Mouse (Mus musculus) thymus, adult 2 months (tissue): ENCODE results near the gene Kcnk16.
"Not testable (repeated sequence)": the region's sequence is repeated elsewhere in the genome, so short reads cannot be mapped to it uniquely, and the experiment has no call there.

Experiments
- CTCF ChIP-seq: fragments of 200-500 bp; IDR thresholded peaks from 2 replicates; pipeline ENCODE4 v1.5.1; 2012; ENCODE audit warnings: mild to moderate bottlenecking, control low read depth, low read length, moderate library complexity, borderline replicate concordance; ENCODE audit not compliant: control insufficient read depth, poor library complexity, insufficient read depth; ENCODE audit errors: extremely low read depth
- POLR2A ChIP-seq: fragments of 200-500 bp; IDR thresholded peaks from 2 replicates; pipeline ENCODE4 v1.6.1; 2012; ENCODE audit warnings: mild to moderate bottlenecking, low read length, control low read depth, moderate library complexity; ENCODE audit not compliant: control insufficient read depth, poor library complexity, insufficient read depth; ENCODE audit errors: extremely low read depth

- not testable (repeated sequence) for TF ChIP-seq CTCF, POLR2A
These were observed 36.1 kb upstream of the Kcnk16 start for GRCm38 (mm10) chr14:20305085-20305484.
